Mouse (Mus musculus): ENCODE measurements at regions not wholly inside any gene's neighbourhood (a gene's known extent, or its start where the extent isn't known, plus 50 kb on each side); places are given as distances from the start of the nearest gene placed in this dataset.

- no peak for TF ChIP-seq CTCF (IDR thresholded peaks at IDR 0.05; ENCODE audit: extremely low read depth, insufficient read length, insufficient replicate concordance, low read depth, low read length)
- no peak for TF ChIP-seq POLR2A (IDR thresholded peaks at IDR 0.05; ENCODE audit: low read depth, low read length)
Measured at GRCm38 (mm10) chr19:37495319-37496270, 54.6 kb upstream of the Exoc6 start.

Measured in small intestine, adult 2 months (tissue).